Mouse (Mus musculus): ENCODE data around the gene Acaca. TPM values are rescaled to one million over a fixed set of nuclear protein-coding genes. Genes with fewer than 3 reads are reported as not detected.
"Not testable (repeated sequence)": the region's sequence is repeated elsewhere in the genome, so short reads cannot be mapped to it uniquely, and the experiment has no call there.

The Acaca gene
- polyA plus RNA-seq, 1 experiment from 2014 or later: 5.4 TPM

DNA sequence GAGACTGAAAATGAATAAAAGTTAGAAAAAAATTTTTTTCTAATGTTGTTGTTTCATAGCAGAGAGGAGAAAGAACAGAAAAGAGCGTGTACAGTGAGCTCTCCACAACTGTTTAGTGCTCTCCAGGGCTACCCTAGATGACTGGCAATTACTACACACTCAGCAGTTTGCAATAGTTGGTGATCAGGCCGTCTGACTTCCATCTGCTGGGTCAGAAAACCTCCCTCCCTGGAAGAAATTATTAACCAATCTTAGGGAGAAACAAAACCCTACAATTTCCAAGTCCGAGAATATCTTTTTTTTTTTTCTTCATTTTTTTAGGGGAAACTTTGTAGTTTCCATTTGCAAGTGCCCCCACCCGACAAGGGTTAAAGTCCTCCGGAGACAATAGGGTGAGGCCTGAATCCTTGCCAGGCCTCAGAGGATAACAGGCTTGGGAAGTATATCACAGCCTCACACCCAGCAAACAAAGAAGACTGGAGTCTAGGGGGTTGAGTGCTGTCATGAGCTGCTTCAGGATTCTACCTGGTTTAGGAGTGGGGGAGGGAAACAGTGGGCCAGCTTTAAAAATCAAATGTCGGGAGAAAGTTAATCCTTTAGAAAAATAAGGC lies 233.3 kb downstream of the Acaca start:
- Histone ChIP-seq H3K4me1 (replicated peaks) (no peaks in the 10 kb centered on the region), H3K27ac (replicated peaks) (no peak overlapping the region), H3K9me3 (replicated peaks) (no peaks in the 10 kb centered on the region), H3K27me3 (no peaks in the 10 kb centered on the region), H3K36me3 (replicated peaks) (peaks cover 4% of the 10 kb centered on the region; the same call in 1 of the 2 replicates), H3K4me2 (no peak overlapping the region), H3K4me3 (replicated peaks) (no peak overlapping the region), H3K9ac (no peak overlapping the region)
- ATAC-seq (ENCODE audit: insufficient read depth): no peak
- WGBS (ENCODE audit: insufficient replicate concordance): 68% methylated on average over 6 of the region's 6 CpGs

GRCm38 (mm10) chr11:84365313-84365712 lies 235.8 kb downstream of the Acaca start:
- no peak overlapping the region for H3K4me3 ChIP-seq (replicated peaks)
- no peak for ATAC-seq (ENCODE audit: insufficient read depth)
- H3K9me3 ChIP-seq (replicated peaks): no peaks in the 10 kb centered on the region
- peaks cover 4% of the 10 kb centered on the region; the same call in 1 of the 2 replicates for H3K36me3 ChIP-seq (replicated peaks)
- no peak overlapping the region for H3K9ac ChIP-seq
- WGBS (ENCODE audit: insufficient replicate concordance): 5% methylated on average over 1 of the region's 1 CpGs
- no peak overlapping the region for H3K27ac ChIP-seq (replicated peaks)
- no peak overlapping the region for H3K4me2 ChIP-seq
- H3K27me3 ChIP-seq: no peaks in the 10 kb centered on the region
- no peaks in the 10 kb centered on the region for H3K4me1 ChIP-seq (replicated peaks)

DNA sequence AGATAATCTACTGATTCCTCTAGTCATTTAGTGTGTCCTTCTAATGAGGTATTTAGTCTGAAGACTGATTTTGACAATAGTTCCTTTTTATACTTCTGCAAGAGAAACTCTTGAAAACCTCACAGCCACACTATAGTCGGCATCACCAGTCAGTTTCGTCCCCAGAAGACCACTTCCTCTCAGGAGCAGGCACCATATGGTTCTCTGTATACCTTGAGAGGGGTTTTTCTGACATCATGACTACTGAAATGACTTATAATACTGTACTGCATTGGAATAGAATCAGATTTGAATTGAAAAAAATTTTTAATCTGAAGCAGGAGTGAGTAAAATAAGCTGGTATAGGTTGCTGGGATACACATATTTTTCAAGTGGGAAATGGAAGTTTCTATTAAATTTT lies 239.4 kb downstream of the Acaca start:
- H3K4me1 ChIP-seq (replicated peaks): no peaks in the 10 kb centered on the region
- H3K36me3 ChIP-seq (replicated peaks): peaks cover 23% of the 10 kb centered on the region
- 49% methylated on average over 2 of the region's 2 CpGs for WGBS (ENCODE audit: insufficient replicate concordance)
- no peak overlapping the region for H3K9ac ChIP-seq
- no peaks in the 10 kb centered on the region for H3K27me3 ChIP-seq
- no peak overlapping the region for H3K27ac ChIP-seq (replicated peaks)
- H3K4me3 ChIP-seq (replicated peaks): no peak overlapping the region
- ATAC-seq (ENCODE audit: insufficient read depth): no peak
- H3K9me3 ChIP-seq (replicated peaks): no peaks in the 10 kb centered on the region
- no peak overlapping the region for H3K4me2 ChIP-seq

DNA sequence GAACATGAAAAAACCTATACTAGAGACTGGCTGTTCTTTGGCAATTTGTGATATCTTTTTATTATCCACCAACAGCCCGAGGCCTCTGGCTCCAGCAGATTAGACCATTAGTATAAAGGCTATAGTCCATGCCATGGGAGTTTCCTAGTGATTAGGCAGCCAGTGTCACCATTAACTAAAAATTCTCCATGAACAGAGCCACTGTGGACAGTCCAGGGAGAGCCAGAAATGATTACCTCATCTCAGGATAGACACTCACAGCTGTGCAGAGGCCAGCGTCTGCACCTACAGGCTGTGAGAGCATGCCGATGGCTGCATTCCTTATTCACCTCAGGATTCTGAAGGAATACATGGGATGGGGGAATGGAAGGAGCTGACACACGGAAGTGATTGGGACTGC lies 243.7 kb downstream of the Acaca start:
- H3K4me3 ChIP-seq (replicated peaks): no peak overlapping the region
- H3K4me2 ChIP-seq: no peak overlapping the region
- no peaks in the 10 kb centered on the region for H3K27me3 ChIP-seq
- WGBS (ENCODE audit: insufficient replicate concordance): 80% methylated on average over 4 of the region's 4 CpGs
- no peaks in the 10 kb centered on the region for H3K9me3 ChIP-seq (replicated peaks)
- no peaks in the 10 kb centered on the region for H3K4me1 ChIP-seq (replicated peaks)
- H3K27ac ChIP-seq (replicated peaks): no peak overlapping the region
- ATAC-seq (ENCODE audit: insufficient read depth): no peak
- peaks cover 25% of the 10 kb centered on the region for H3K36me3 ChIP-seq (replicated peaks)
- H3K9ac ChIP-seq: no peak overlapping the region

DNA sequence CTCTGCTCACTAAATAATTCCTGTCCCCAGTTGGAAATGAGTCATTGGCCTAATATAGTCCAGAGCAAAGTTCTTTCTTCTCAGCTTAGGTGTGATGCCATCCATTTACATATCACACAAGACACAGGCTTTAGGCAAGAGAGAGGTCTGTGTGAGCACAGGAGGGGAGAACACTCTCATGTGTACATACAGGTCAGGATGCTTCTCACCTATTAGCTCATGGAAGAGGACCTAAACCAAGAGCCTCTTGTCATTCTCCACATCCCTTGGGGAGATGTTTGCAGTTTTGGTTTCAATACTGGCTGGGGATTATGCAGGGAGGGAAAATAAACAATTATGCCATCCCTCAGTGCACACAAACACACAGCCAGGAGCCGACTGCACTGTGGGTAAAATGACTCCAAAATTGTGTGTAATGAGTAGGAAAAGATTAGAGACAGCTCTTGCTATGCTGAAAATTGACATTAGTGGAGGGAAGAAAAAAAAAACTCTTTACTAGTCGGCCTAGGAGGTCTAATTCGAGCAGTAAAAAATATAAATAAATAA lies 246.6 kb downstream of the Acaca start:
- no peaks in the 10 kb centered on the region for H3K4me1 ChIP-seq (replicated peaks)
- H3K9ac ChIP-seq: no peak overlapping the region
- H3K36me3 ChIP-seq (replicated peaks): peaks cover 19% of the 10 kb centered on the region
- H3K4me3 ChIP-seq (replicated peaks): no peak overlapping the region
- no peak for ATAC-seq (ENCODE audit: insufficient read depth)
- 61% methylated on average over 3 of the region's 3 CpGs for WGBS (ENCODE audit: insufficient replicate concordance)
- no peaks in the 10 kb centered on the region for H3K27me3 ChIP-seq
- no peak overlapping the region for H3K4me2 ChIP-seq
- no peaks in the 10 kb centered on the region for H3K9me3 ChIP-seq (replicated peaks)
- H3K27ac ChIP-seq (replicated peaks): no peak overlapping the region

DNA sequence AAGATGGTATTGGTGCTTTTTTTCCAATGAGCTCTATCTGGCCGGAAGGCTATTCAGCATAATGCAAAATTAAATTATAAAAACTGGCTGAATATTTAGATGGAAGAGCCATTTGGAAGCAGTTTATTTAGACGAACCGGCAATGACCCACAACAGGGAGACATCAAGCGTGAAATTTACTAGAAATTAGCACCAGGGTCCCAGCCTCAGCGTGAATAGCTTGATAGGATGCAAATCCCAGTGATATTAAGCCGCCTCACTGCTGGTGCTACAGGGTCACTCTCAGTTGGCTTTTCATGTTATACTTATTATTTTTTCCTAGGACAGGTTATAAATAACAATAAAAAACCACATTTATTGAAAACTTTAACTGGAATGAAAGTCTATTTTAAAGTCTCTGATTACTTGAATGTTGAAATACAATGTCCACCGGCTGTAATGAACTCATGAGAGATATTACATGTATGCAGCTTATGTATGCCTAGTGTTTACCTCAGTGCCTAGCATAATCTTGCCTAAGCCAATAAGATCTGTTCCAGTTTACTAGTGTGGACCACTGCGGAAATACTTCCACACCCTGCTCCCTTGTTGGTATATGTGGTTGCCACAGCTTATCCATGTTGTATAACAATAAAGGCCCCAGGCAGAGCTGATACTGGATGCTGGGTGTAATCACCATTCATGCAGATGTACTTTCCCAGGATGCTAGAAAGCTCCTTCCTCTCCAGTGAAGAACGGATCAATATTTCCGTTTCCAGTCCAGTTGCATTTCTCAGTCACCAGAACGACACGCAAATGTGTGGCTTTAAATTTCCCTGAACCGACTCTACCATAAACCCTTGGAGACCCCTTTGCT lies 247.3 kb downstream of the Acaca start:
- H3K36me3 ChIP-seq (replicated peaks): peaks cover 25% of the 10 kb centered on the region
- no peaks in the 10 kb centered on the region for H3K27me3 ChIP-seq
- no peak overlapping the region for H3K27ac ChIP-seq (replicated peaks)
- no peak for ATAC-seq (ENCODE audit: insufficient read depth)
- H3K4me2 ChIP-seq: no peak overlapping the region
- H3K9ac ChIP-seq: no peak overlapping the region
- H3K4me1 ChIP-seq (replicated peaks): no peaks in the 10 kb centered on the region
- H3K9me3 ChIP-seq (replicated peaks): no peaks in the 10 kb centered on the region
- WGBS (ENCODE audit: insufficient replicate concordance): 83% methylated on average over 13 of the region's 13 CpGs
- H3K4me3 ChIP-seq (replicated peaks): no peak overlapping the region

GRCm38 (mm10) chr11:84382450-84382849 lies 253.0 kb downstream of the Acaca start:
- no peak overlapping the region for H3K4me3 ChIP-seq (replicated peaks)
- H3K36me3 ChIP-seq (replicated peaks): peaks cover 26% of the 10 kb centered on the region
- H3K4me2 ChIP-seq: no peak overlapping the region
- no peaks in the 10 kb centered on the region for H3K27me3 ChIP-seq
- H3K27ac ChIP-seq (replicated peaks): no peak overlapping the region
- no peaks in the 10 kb centered on the region for H3K4me1 ChIP-seq (replicated peaks)
- no peaks in the 10 kb centered on the region for H3K9me3 ChIP-seq (replicated peaks)
- H3K9ac ChIP-seq: no peak overlapping the region
- 83% methylated on average over 13 of the region's 13 CpGs for WGBS (ENCODE audit: insufficient replicate concordance)
- no peak for ATAC-seq (ENCODE audit: insufficient read depth)

DNA sequence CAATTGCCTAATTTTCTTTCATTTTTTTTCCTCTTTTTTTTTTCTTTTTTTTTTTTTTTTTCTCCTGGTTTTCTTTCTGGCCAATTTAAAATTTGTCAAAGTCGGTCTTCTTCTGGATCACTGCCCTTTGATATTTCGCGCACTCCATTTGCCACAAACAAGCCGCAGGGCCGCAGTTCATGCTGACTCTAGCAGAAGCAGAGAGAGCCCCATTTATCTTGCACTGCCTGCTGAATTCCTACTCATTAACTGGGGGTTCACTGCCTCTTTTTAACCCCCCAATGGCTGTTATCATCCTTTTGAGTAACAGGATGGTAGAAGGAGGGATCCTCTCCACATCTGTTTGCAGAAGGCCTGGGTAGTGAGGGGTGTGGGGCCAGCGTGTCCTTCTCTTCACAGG lies 254.4 kb downstream of the Acaca start:
- Histone ChIP-seq H3K4me3 (replicated peaks) (no peak overlapping the region), H3K27me3 (no peaks in the 10 kb centered on the region), H3K4me1 (replicated peaks) (no peaks in the 10 kb centered on the region), H3K27ac (replicated peaks) (no peak overlapping the region), H3K36me3 (replicated peaks) (peaks cover 26% of the 10 kb centered on the region), H3K9me3 (replicated peaks) (no peaks in the 10 kb centered on the region), H3K9ac (no peak overlapping the region), H3K4me2 (no peak overlapping the region)
- 83% methylated on average over 6 of the region's 6 CpGs for whole genome bisulfite sequencing (ENCODE audit: insufficient replicate concordance)
- no peak for ATAC-seq (ENCODE audit: insufficient read depth)

- Histone ChIP-seq H3K27ac (replicated peaks) (no peak overlapping the region), H3K4me3 (replicated peaks) (no peak overlapping the region), H3K9me3 (replicated peaks) (no peaks in the 10 kb centered on the region), H3K36me3 (replicated peaks) (peaks cover 29% of the 10 kb centered on the region), H3K27me3 (no peaks in the 10 kb centered on the region), H3K4me1 (replicated peaks) (no peaks in the 10 kb centered on the region), H3K9ac (no peak overlapping the region), H3K4me2 (no peak overlapping the region)
- ATAC-seq (ENCODE audit: insufficient read depth): no peak
- WGBS (ENCODE audit: insufficient replicate concordance): 72% methylated on average over 6 of the region's 6 CpGs
Observed at GRCm38 (mm10) chr11:84389332-84389731, 259.9 kb downstream of the Acaca start.

DNA sequence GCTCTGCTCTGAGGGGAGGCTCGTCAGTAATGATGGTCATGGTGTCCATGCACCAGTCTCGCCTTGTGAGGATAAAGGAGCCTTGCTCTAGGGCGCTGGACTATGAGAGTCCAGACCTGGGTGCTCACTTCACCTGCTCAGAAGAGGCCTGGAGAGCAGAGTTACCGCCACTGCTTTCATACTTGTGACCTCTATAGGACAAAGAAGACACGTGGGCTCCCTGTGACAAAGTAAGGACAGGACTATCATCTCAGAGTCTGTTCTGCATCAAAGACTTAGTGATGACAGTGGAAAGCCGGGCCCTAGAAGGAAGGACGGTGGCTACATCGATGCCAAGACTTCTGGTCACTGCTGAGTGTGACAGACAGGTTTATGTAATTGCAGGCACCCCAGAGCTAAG lies 261.7 kb downstream of the Acaca start:
- ATAC-seq (ENCODE audit: insufficient read depth): no peak
- Histone ChIP-seq H3K27me3 (no peaks in the 10 kb centered on the region), H3K36me3 (replicated peaks) (peaks cover 36% of the 10 kb centered on the region), H3K4me1 (replicated peaks) (no peaks in the 10 kb centered on the region), H3K27ac (replicated peaks) (no peak overlapping the region), H3K9ac (no peak overlapping the region), H3K9me3 (replicated peaks) (no peaks in the 10 kb centered on the region), H3K4me3 (replicated peaks) (no peak overlapping the region), H3K4me2 (no peak overlapping the region)
- 74% methylated on average over 8 of the region's 8 CpGs for WGBS (ENCODE audit: insufficient replicate concordance)

DNA sequence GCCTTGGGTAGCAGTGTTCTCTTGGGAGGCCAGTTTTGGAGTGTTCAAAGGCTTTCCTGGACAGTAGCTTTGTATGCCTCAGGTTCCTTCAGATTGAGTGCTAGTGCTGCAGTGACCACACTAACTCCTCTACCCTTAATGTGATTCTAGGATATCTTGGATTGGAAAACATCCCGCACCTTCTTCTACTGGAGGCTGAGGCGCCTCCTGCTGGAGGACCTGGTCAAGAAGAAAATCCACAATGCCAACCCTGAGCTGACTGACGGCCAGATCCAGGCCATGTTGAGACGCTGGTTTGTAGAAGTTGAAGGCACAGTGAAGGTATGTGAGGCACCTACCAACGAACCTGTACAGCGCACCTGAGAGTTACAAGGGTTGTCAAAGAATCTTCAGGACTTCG lies 262.6 kb downstream of the Acaca start:
- H3K36me3 ChIP-seq (replicated peaks): peaks cover 36% of the 10 kb centered on the region
- WGBS (ENCODE audit: insufficient replicate concordance): 79% methylated on average over 7 of the region's 7 CpGs
- ATAC-seq (ENCODE audit: insufficient read depth): not testable (repeated sequence)

More for the DNA sequence above, 262.6 kb downstream of the Acaca start:
- H3K4me2 ChIP-seq; H3K4me1 ChIP-seq (replicated peaks); H3K27me3 ChIP-seq; H3K9me3 ChIP-seq (replicated peaks); H3K9ac ChIP-seq; H3K4me3 ChIP-seq (replicated peaks); H3K27ac ChIP-seq (replicated peaks): not testable (repeated sequence)

Data from liver, embryonic 15.5 days (tissue).